Mouse (Mus musculus) megakaryocyte, embryonic 14.5 days (primary cell): ENCODE measurements around the gene Siva1.

Experiments used
- FLI1 ChIP-seq: IDR thresholded peaks from 2 replicates; pipeline ENCODE4 v1.6.1; 2012; ENCODE audit warnings: low read length, inconsistent platforms, mixed read lengths
- GATA1 ChIP-seq: IDR thresholded peaks from 3 replicates; pipeline ENCODE4 v1.6.1; 2012; ENCODE audit warnings: mixed read lengths, low read length, inconsistent platforms, borderline replicate concordance

DNA sequence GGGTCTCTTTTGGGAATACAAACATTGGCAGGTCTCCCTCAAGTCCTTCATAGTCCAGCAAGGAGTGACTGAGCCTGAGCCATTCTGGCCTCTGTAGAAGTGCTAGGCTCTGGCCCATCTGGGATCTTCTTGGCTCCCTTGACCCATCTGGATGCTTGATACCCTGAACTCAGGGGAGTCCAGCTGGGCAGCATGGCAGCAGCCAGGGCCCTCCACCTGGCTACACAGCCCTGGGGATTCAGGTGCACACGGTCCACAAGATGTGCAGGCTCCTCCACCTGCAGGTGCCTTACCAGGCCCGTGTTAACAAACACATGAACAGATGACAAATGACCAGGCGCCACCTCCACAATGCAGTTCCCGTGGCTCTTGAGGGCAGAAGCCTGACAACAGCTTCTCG lies 20.2 kb downstream of the Siva1 start:
- TF ChIP-seq FLI1 (no peak), GATA1 (no peak)
